27 mouse cellular contexts compared by ENCODE assay signal in genomic region chr13:84753751-84754500, GRCm38 (mm10).
A peak's percentile ranks its signal among the peaks of the same experiment; 100 is the strongest.
DNase-seq lines count a peak whose midpoint lies in the region; ATAC-seq lines count a peak whose summit lies in the region.
"Had no signal": no experiment of that assay in that cellular context is flagged by ENCODE, and none has a peak within 500 bp of the region (broad histone marks: within the 10 kb centered on the region; RNA-seq: fewer than 3 reads in every experiment).

No protein-coding gene starts in this region.

- no peaks in the 10 kb centered on the region for H3K27me3 ChIP-seq in neural tube, embryonic 13.5 days
- H3K27me3 ChIP-seq in neural tube, embryonic 15.5 days (replicated peaks), result no peaks in the 10 kb centered on the region
- H3K27me3 ChIP-seq in forebrain, embryonic 10.5 days (ENCODE audit: poor library complexity, severe bottlenecking), result peaks cover 42% of the 10 kb centered on the region
- no peaks in the 10 kb centered on the region for H3K27me3 ChIP-seq in forebrain, embryonic 14.5 days (replicated peaks; ENCODE audit: control insufficient read depth, insufficient read depth, low read length)
- H3K27me3 ChIP-seq in hindbrain, embryonic 14.5 days (ENCODE audit: control insufficient read depth, insufficient read depth, low read length), result no peaks in the 10 kb centered on the region
- H3K27me3 ChIP-seq: CH12.LX; hindbrain, embryonic 12.5 days; midbrain, embryonic 13.5 days had no signal

- H3K36me3 ChIP-seq in neural tube, embryonic 13.5 days, result no peaks in the 10 kb centered on the region
- no peaks in the 10 kb centered on the region for H3K36me3 ChIP-seq in neural tube, embryonic 15.5 days
- H3K36me3 ChIP-seq in forebrain, embryonic 10.5 days (replicated peaks), result no peaks in the 10 kb centered on the region
- no peaks in the 10 kb centered on the region for H3K36me3 ChIP-seq in forebrain, embryonic 14.5 days (ENCODE audit: control insufficient read depth, insufficient read depth, low read length)
- H3K36me3 ChIP-seq in hindbrain, embryonic 14.5 days (replicated peaks; ENCODE audit: control insufficient read depth, insufficient read depth), result no peaks in the 10 kb centered on the region
- H3K36me3 ChIP-seq: hindbrain, embryonic 12.5 days; liver, embryonic 13.5 days; midbrain, embryonic 13.5 days had no signal

- no peak overlapping the region for H3K4me3 ChIP-seq in neural tube, embryonic 13.5 days
- H3K4me3 ChIP-seq in neural tube, embryonic 15.5 days (replicated peaks), result no peak overlapping the region
- H3K4me3 ChIP-seq in forebrain, embryonic 10.5 days, result no peak overlapping the region
- no peak overlapping the region for H3K4me3 ChIP-seq in forebrain, embryonic 14.5 days (ENCODE audit: low read depth, low read length)
- no peak overlapping the region for H3K4me3 ChIP-seq in hindbrain, embryonic 14.5 days (replicated peaks; ENCODE audit: low read length)
- H3K4me3 ChIP-seq: gastrocnemius, adult 2 months; hindbrain, embryonic 12.5 days; liver, embryonic 13.5 days; midbrain, embryonic 13.5 days had no signal

- WGBS in neural tube, embryonic 13.5 days, result 52% methylated on average over 4 of the region's 4 CpGs
- 40% methylated on average over 4 of the region's 4 CpGs for WGBS in neural tube, embryonic 15.5 days
- 48% methylated on average over 4 of the region's 4 CpGs for WGBS in forebrain, embryonic 10.5 days
- 11% methylated on average over 4 of the region's 4 CpGs for WGBS in forebrain, embryonic 14.5 days
- 63% methylated on average over 4 of the region's 4 CpGs for WGBS in hindbrain, embryonic 14.5 days

- DNase-seq in forebrain, embryonic 10.5 days (ENCODE audit: extremely low spot score, low spot score), result no peak
- DNase-seq in forebrain, embryonic 14.5 days (ENCODE audit: low spot score), result peak; percentile 64
- DNase-seq in hindbrain, embryonic 14.5 days (ENCODE audit: low spot score), result no peak
- no peak for DNase-seq in right cerebral cortex, postnatal 10 days (ENCODE audit: low spot score in 2 of 2)
- DNase-seq in B cell, adult 2 months, result no peak
- DNase-seq: adrenal gland, adult 2 months; cerebellum, adult 11-12 months; gastrocnemius, adult 2 months; gastrocnemius, postnatal 36 days; heart, adult 18-20 months; heart, postnatal 36 days; kidney, postnatal 14 days; left cerebral cortex, postnatal 4 days; liver, embryonic 13.5 days; lung, adult 18-20 months; lung, postnatal 4 days; right cerebral cortex, postnatal 14 days; thymus, postnatal 14 days had no signal

- no peak for ATAC-seq in neural tube, embryonic 13.5 days (ENCODE audit: low read depth)
- no peak for ATAC-seq in neural tube, embryonic 15.5 days (ENCODE audit: low FRiP score)
- no peak for ATAC-seq in forebrain, embryonic 14.5 days
- no peak for ATAC-seq in hindbrain, embryonic 14.5 days (ENCODE audit: low FRiP score)
- ATAC-seq: activated CD4-positive, CD25-positive, alpha-beta regulatory T cell, adult 4 months; intestine, postnatal 0 days; lung, postnatal 0 days; midbrain, embryonic 13.5 days had no signal

- no peak overlapping the region for H3K4me2 ChIP-seq in neural tube, embryonic 13.5 days
- no peak overlapping the region for H3K4me2 ChIP-seq in neural tube, embryonic 15.5 days
- peak overlapping the region; percentile 6 for H3K4me2 ChIP-seq in forebrain, embryonic 14.5 days (ENCODE audit: low read length)
- H3K4me2 ChIP-seq in hindbrain, embryonic 14.5 days (replicated peaks), result no peak overlapping the region
- H3K4me2 ChIP-seq: heart, embryonic 11.5 days; hindbrain, embryonic 12.5 days; liver, embryonic 13.5 days; midbrain, embryonic 13.5 days had no signal

- H3K27ac ChIP-seq in neural tube, embryonic 13.5 days (replicated peaks), result 0 out of 2 replicates have a peak overlapping the region, but pooled peaks have one; percentile 28
- no peak overlapping the region for H3K27ac ChIP-seq in neural tube, embryonic 15.5 days (replicated peaks)
- H3K27ac ChIP-seq in forebrain, embryonic 10.5 days, result peak overlapping the region; percentile 85
- peak overlapping the region; percentile 94 for H3K27ac ChIP-seq in forebrain, embryonic 14.5 days (ENCODE audit: low read depth, low read length)
- no peak overlapping the region for H3K27ac ChIP-seq in hindbrain, embryonic 14.5 days
- H3K27ac ChIP-seq: gastrocnemius, adult 2 months; hindbrain, embryonic 12.5 days; liver, embryonic 13.5 days; midbrain, embryonic 13.5 days had no signal

- peaks cover 28% of the 10 kb centered on the region for H3K4me1 ChIP-seq in neural tube, embryonic 13.5 days (replicated peaks)
- H3K4me1 ChIP-seq in neural tube, embryonic 15.5 days, result peaks cover 12% of the 10 kb centered on the region
- peaks cover 100% of the 10 kb centered on the region for H3K4me1 ChIP-seq in forebrain, embryonic 10.5 days
- H3K4me1 ChIP-seq in forebrain, embryonic 14.5 days (ENCODE audit: control insufficient read depth, insufficient read depth, low read length), result peaks cover 30% of the 10 kb centered on the region
- peaks cover 9% of the 10 kb centered on the region for H3K4me1 ChIP-seq in hindbrain, embryonic 14.5 days (replicated peaks; ENCODE audit: control insufficient read depth, insufficient read depth, low read length)
- H3K4me1 ChIP-seq: liver, embryonic 13.5 days had no signal

- H3K9ac ChIP-seq in neural tube, embryonic 13.5 days, result no peak overlapping the region
- H3K9ac ChIP-seq in neural tube, embryonic 15.5 days (replicated peaks), result no peak overlapping the region
- H3K9ac ChIP-seq in forebrain, embryonic 14.5 days (ENCODE audit: low read length), result peak overlapping the region; percentile 47; the same call in 1 of the 2 replicates
- no peak overlapping the region for H3K9ac ChIP-seq in hindbrain, embryonic 14.5 days
- H3K9ac ChIP-seq: hindbrain, embryonic 12.5 days; liver, embryonic 13.5 days; midbrain, embryonic 13.5 days had no signal

- no peaks in the 10 kb centered on the region for H3K9me3 ChIP-seq in neural tube, embryonic 13.5 days
- no peaks in the 10 kb centered on the region for H3K9me3 ChIP-seq in neural tube, embryonic 15.5 days (replicated peaks)
- H3K9me3 ChIP-seq in forebrain, embryonic 10.5 days, result no peaks in the 10 kb centered on the region
- H3K9me3 ChIP-seq in forebrain, embryonic 14.5 days (replicated peaks; ENCODE audit: control insufficient read depth, low read length), result no peaks in the 10 kb centered on the region
- H3K9me3 ChIP-seq in hindbrain, embryonic 14.5 days (ENCODE audit: control insufficient read depth, low read length), result no peaks in the 10 kb centered on the region
- H3K9me3 ChIP-seq: hindbrain, embryonic 12.5 days; liver, embryonic 13.5 days; midbrain, embryonic 13.5 days had no signal

Comparison
In these comparisons a context has a peak if more than half of its experiments do, and no peak if none do; other contexts are left out.
1. H3K27ac ChIP-seq: peak in neural tube, embryonic 13.5 days (single experiment), forebrain, embryonic 10.5 days (single experiment) and forebrain, embryonic 14.5 days (single experiment); none in neural tube, embryonic 15.5 days (single experiment) and hindbrain, embryonic 14.5 days (single experiment).